Mouse (Mus musculus) adrenal gland, adult 8-10 months (tissue): ENCODE data around the gene Gm49368. TPM values are rescaled to one million over a fixed set of nuclear protein-coding genes. Genes with fewer than 3 reads are reported as not detected.

Experiments used
- DNase-seq: peaks from one replicate; pipeline ENCODE4 v3.0.0; 2022
- total RNA-seq, 4 experiments: library from RNA; stranded (reverse); gene quantifications; 2 replicates each; pipeline ENCODE4 v1.2.4; 2022

Gene Gm49368
- total RNA-seq, 4 experiments from 2014 or later: 0.11 TPM; not detected in 3

- no peak for DNase-seq
Observed at GRCm38 (mm10) chr7:128057860-128058259, 4.6 kb upstream of the Gm49368 start.

DNA sequence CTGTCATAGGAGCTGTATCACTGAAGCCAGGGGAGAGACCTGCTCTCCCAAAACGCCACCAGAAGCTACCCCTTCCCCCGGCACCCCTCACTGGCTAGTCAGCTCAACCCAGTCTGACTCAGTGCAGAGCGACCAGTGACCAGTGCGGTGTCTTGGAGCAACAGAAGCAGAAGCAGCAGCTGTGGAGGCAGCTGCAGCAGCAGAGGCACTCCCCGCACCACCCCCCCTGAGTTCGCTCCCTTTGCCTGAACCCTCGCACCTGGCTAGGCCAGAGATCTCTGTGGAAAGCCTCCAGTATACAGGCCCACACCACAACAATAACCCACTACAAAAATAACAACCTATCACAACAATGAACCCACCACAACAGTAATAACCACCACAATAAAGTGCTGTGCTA is 3.9 kb upstream of the Gm49368 start:
- DNase-seq: no peak

- DNase-seq: no peak
Observed at GRCm38 (mm10) chr7:128059091-128059490, 3.4 kb upstream of the Gm49368 start.

DNA sequence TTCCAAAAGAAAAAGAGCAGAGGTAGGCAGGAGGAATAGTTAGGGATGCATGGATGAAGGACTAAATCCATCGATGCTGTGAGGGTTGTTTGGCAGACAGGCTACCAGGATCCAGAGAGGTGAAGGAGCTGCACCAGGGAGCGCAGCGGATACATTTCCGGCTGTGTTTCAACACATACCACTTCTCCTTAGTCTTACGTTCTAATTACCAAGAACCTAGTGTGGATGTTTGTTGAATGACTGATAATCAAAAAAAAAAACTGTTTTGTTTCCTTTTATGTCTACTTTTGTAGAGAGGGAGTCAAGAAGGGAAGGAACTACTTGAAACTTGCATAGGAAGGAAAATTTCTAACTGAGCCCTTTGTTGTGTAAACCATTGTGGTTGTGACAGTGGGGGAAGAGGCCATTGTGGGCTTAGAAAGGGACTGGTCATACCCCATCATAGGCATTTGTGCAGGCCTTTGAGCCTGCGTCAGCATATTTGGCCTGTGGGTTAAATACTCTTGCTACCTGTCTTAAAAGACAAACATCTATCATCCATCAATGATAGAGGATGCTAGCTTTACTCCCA is 813 bp downstream of the Gm49368 start:
- no peak for DNase-seq

DNA sequence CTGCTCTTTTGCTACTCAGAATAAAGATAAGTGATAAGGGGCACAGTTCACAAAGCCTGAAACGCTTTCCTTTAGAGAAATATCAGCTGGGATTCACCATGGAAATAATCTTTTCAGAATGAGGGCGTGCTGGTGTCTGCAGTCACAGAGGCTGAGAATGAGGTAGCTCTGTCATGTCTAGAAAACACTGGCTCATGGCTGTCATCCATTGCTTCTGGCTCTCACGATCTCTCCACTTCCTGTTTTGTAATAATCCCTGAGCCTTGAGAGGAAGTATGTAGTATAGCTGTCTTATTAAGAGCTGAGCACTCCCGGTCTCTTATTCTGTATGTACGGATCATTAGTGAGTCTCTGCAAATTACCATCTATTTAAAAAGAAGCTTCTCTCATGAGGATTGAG is 3.1 kb downstream of the Gm49368 start:
- no peak for DNase-seq

DNA sequence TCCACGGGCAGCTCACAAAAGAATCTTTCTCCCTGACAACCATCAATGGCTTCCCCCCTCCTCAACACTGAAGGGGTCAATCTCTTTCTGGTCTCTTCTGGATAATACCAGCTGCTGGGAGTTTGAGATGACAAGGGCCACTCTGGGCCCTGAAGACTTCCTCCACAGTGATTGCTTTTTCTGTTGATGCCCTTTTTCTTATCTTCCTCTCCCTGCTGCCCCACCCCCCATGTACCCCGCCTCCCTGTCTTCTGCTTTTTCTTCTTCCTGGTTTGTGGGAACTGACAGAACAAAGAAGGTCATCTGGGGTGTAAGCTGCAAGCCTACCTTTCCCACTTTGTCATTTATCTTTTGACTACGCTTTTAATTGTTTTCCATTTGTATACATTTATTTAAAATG is 5.4 kb downstream of the Gm49368 start:
- DNase-seq: no peak

DNA sequence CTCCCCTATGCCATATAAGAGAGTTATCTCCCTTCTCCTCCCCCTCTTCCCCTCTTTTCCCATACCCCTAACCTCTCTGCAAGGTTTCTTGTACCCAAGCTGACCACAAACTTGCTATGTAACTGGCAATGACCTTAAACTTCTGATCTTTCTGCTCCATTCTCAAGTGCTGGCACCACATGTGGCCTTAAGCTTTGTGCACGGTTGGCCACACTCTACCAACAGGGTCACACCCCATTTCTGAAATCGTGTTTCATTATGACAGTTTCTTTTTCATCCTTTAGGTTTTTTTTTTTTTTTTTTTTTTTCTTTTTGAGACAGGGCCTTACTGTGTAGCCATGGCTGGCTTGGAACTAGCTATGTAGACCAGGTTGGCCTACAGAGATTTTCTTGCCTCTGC is 7.4 kb downstream of the Gm49368 start:
- DNase-seq: no peak

GRCm38 (mm10) chr7:128071816-128072215 is 9.3 kb downstream of the Gm49368 start:
- no peak for DNase-seq

- no peak for DNase-seq
Observed at GRCm38 (mm10) chr7:128080012-128080411, 17.5 kb downstream of the Gm49368 start.

GRCm38 (mm10) chr7:128089141-128089540 is 26.7 kb downstream of the Gm49368 start:
- DNase-seq: no peak

DNA sequence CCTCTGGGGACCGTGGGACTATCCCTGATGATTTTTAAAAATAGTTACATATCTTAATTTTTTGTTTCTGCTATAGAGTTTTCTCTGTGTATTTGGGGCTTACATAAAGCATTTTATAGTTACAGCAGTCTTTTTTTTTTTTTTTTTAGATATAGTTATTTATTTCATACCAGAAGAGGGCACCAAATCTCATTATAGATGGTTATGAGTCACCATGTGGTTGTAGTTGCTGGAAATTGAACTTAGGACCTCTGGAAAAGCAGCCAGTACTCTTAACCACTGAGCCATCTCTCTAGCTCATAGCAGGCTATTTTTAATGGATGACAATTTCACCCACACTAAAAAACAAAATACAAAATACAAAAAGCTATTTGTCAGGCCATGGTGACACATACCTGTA is 35.7 kb downstream of the Gm49368 start:
- no peak for DNase-seq

GRCm38 (mm10) chr7:128100742-128101357 is 38.4 kb downstream of the Gm49368 start:
- no peak for DNase-seq

DNA sequence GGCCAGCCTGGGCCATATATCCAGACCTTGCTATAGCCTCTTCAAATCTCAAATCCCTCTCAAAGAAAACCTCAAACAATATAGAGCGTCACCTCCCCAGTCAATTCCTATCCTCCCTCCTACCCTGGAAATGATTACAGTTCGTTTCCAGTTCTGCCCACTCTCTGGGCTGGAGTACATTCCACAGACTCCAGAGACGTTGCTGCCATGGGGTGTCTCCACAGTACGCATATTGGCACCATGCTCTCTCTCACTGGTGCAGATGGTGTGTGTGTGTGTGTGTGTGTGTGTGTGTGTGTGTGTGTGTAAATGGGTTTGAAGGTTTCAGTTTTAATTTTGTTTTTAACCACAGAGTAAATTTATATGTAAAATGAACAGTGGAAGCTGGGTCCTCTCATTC is 42.8 kb downstream of the Gm49368 start:
- no peak for DNase-seq

GRCm38 (mm10) chr7:128107462-128107861 is 45.0 kb downstream of the Gm49368 start:
- DNase-seq: no peak

DNA sequence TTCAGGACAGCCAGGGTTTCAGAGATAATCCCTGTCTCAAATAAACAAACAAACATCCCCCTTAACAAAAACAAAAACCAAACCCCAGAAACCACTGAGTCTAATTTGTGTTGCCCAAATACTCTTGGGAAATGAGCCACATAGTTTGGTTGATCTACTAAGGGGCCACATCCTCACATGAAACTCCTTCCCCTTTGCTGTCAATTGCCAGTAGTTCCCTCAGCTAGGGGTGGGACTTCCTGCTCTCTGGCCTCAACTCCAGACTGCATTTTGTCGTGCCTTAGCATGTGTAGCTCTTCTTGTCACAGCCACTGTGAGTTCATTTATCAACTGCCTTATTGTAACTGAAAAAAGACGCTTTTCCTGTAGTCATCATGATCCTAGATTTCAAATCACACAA is 47.8 kb downstream of the Gm49368 start:
- no peak for DNase-seq

DNA sequence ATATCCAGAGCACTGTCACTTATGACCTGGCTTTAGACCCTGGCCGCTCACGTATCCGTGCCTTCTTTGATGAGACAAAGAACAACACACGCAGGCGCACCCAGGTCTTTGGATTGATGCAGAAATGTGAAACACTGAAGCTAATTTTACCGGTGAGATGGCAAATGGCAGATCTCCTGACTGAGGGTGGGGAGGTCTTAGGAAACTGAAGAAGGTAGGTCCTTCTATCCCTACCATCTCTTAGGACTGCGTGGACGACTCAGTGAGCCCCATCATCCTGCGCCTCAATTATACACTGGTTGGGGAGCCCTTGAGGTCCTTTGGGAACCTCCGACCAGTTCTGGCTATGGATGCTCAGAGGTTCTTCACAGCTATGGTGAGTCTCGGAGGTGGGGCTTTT is 49.6 kb downstream of the Gm49368 start:
- no peak for DNase-seq

DNA sequence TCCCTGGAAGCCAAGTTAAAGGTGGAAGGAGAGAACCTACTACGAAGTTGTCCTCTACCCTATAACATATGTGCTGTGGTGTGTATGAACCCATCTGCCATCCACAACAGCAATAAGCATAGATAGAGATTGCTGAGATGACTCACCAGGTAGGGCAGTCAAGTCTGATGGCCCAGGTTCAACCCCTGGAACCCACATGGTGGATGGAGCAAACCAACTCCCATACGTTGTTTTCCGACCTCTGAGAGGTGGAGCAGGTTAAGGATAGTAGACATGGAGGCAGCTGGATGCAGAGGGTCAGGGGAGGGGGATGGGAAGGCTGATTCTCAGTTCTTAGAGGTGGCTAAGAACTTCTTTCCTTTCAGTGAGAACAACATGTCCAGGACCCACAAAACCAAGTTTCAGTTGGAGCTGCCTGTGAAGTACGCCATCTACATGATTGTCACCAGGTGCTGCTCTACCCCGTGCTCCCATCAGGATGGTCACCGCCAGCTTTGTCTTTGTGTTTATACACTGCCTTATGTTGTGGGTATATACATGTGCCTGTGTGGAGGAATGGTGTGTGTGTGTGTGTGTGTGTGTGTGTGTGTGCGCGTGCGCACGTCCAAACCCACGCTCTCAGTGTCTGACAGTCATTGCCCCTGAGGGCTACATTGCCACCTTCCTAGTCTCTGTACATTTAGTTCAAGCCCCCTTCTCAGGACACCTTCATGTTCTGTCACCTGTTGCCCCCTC is 52.1 kb downstream of the Gm49368 start:
- DNase-seq: no peak

DNA sequence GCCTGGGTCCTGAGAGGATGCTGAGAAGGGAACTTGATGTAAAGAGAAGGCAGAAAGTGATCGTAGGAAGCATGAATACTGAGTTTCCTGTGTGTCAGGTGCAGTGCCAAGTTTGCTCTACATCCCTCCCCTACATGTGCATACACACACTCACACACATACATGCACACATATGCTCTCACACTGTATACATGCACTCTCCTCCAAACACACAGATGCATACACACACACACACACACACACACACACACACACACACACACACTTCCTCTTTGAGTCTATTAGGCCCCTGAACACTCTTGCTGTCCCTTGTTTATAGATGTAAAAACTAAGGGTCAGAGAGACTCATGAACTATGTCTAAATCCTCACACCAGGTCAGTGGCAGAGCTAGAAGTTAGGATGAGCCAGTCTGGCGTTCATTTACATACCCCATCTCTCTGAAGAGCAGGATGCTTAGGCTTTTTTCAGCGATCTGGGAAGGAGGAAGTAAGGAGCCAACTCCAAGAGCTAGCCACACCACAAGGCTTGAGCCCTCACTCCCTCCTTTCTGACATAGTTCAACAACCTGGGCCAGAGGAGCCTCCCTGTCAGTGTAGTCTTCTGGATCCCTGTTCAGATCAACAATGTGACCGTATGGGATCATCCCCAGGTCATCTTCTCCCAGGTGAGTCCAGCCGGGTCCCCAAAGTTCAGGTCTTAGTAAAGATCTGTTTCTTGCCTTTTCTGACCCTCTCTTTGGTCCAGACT is 52.9 kb downstream of the Gm49368 start:
- DNase-seq: no peak

- DNase-seq: no peak
Observed at GRCm38 (mm10) chr7:128116396-128116795, 53.9 kb downstream of the Gm49368 start.

DNA sequence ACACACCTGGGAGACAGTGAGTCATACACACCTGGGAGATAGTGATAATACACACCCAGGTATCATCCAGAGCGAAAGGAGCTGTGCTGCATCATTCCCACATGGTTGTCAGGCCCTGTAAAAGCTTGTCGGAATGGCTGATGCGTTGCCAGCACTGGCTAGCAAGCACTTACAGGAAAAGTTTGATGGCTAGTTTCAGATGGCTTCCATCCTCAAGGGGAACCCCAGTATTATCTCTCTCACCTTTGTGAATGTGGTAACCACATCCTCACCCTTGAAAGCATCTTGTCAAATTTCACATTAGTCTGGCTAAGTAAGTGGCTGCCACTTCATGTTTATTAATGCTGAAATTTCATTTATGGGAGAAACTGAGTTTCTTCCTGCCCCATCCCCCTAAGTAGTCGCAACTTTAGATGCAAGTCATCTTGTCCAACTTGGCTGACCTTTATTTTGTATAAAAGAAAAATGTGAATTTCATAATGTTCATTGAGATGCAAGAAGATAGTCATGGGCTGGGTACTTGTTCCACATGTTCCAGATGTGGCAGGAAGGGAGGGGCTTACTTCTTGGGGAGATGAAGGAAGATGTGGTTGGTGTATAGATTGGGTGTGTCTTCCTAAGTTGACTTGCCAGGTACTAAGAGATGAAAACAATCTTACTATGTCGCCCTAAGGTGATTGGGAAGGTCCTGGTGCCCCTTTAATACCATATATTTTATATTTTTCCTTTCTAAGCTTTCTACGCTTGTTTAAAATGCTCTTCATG is 57.4 kb downstream of the Gm49368 start:
- DNase-seq: no peak

- peak; percentile 39 for DNase-seq
Observed at GRCm38 (mm10) chr7:128128741-128129720, 66.5 kb downstream of the Gm49368 start, which contains the start of gene Itgax. Itgax (plus strand) TSS chr7:128129547.
